Mouse (Mus musculus) heart, adult 2 months (tissue): Measurements from ENCODE around the gene Fmo6. TPM values are rescaled to one million over a fixed set of nuclear protein-coding genes. Genes with fewer than 3 reads are reported as not detected.

Source experiments
- DNase-seq, 2 experiments: peaks; one replicate each; pipeline ENCODE4 v3.0.0; 2021
- H3K27ac ChIP-seq: fragments of 200-600 bp; 2 replicates; pipeline ENCODE4 v1.8.1; 2022
- H3K27me3 ChIP-seq: fragments of 200-500 bp; 2 replicates; pipeline ENCODE4 v1.6.1; 2012; ENCODE audit warnings: mild to moderate bottlenecking, low read length, inconsistent platforms, mixed read lengths; ENCODE audit not compliant: control insufficient read depth, insufficient read depth
- H3K36me3 ChIP-seq: fragments of 200-500 bp; 2 replicates; pipeline ENCODE4 v1.6.1; 2012; ENCODE audit warnings: low read length, inconsistent platforms; ENCODE audit not compliant: control insufficient read depth, insufficient read depth
- H3K4me1 ChIP-seq: fragments of 200-500 bp; 2 replicates; pipeline ENCODE4 v1.6.1; 2011; ENCODE audit warnings: low read length; ENCODE audit not compliant: control insufficient read depth, insufficient read depth
- H3K4me3 ChIP-seq: fragments of 200-600 bp; 2 replicates; pipeline ENCODE4 v1.8.1; 2022
- H3K79me2 ChIP-seq: fragments of 200-500 bp; replicated peaks from 2 replicates; pipeline ENCODE4 v1.6.1; 2012; ENCODE audit warnings: mild to moderate bottlenecking, inconsistent platforms, low read length, moderate library complexity, mixed read lengths; ENCODE audit not compliant: control insufficient read depth, insufficient read depth
- H3K9ac ChIP-seq: fragments of 200-500 bp; 2 replicates; pipeline ENCODE4 v1.6.1; 2012; ENCODE audit warnings: low read depth, mild to moderate bottlenecking, control low read depth, inconsistent platforms, low read length, mixed read lengths
- CTCF ChIP-seq: fragments of 200-600 bp; IDR thresholded peaks from 2 replicates; pipeline ENCODE4 v1.8.1; 2022; ENCODE audit warnings: antibody characterized with exemption, mild to moderate bottlenecking, moderate library complexity
- EP300 ChIP-seq: fragments of 200-500 bp; IDR thresholded peaks from 2 replicates; pipeline ENCODE4 v1.6.1; 2011; ENCODE audit warnings: low read depth, low read length, control low read depth; ENCODE audit not compliant: insufficient read depth
- POLR2A ChIP-seq: fragments of 200-500 bp; IDR thresholded peaks from 2 replicates; pipeline ENCODE4 v1.6.1; 2011; ENCODE audit warnings: mild to moderate bottlenecking, low read depth, low read length, control low read depth; ENCODE audit not compliant: insufficient read depth
- WGBS: fragments of 180-500 bp; shearing (Covaris S2); methylation state at CpG from one replicate; pipeline ENCODE4 v1.1.7; 2018; 5-methylcytosine and 5-hydroxymethylcytosine counted together
- intact Hi-C: fragments of 180-260 bp; cut with DNase I; formaldehyde crosslinking; loops from one replicate; pipeline ENCODE4 v1.15.1; 2025
- polyA plus RNA-seq: library from polyadenylated mRNA; depleted of rRNA; stranded (reverse); fragments of >200 nt; gene quantifications from 2 replicates; pipeline ENCODE4 v1.2.3, GENCODE M21; 2012
- total RNA-seq, 2 experiments: library from RNA; stranded (reverse); gene quantifications; 2 replicates each; pipeline ENCODE4 v1.2.3; 2021

The Fmo6 gene
- total and polyA plus RNA-seq, 3 experiments, result 0.53 TPM; not detected in 2

- no peaks in the 10 kb centered on the region for H3K79me2 ChIP-seq
- no peak overlapping the region for H3K9ac ChIP-seq
- H3K27me3 ChIP-seq, result no peaks in the 10 kb centered on the region
- H3K4me1 ChIP-seq, result peaks cover 7% of the 10 kb centered on the region
- TF ChIP-seq POLR2A, result no peak
- TF ChIP-seq EP300, result no peak
- no peak for TF ChIP-seq CTCF
- intact Hi-C loops, result loop anchor here (2.0 to 5.0 kb wide), 2 partner anchors 21 to 70 kb away; partner anchors contain the start of gene Fmo1
- H3K36me3 ChIP-seq, result peaks cover 18% of the 10 kb centered on the region
- DNase-seq, result no peak
- H3K4me3 ChIP-seq, result no peak overlapping the region
- H3K27ac ChIP-seq, result peak overlapping the region; percentile 80
- WGBS, result 57% methylated on average over 7 of the region's 7 CpGs
Observed at GRCm38 (mm10) chr1:162887644-162888043, 49.7 kb downstream of the Fmo6 start.

DNA sequence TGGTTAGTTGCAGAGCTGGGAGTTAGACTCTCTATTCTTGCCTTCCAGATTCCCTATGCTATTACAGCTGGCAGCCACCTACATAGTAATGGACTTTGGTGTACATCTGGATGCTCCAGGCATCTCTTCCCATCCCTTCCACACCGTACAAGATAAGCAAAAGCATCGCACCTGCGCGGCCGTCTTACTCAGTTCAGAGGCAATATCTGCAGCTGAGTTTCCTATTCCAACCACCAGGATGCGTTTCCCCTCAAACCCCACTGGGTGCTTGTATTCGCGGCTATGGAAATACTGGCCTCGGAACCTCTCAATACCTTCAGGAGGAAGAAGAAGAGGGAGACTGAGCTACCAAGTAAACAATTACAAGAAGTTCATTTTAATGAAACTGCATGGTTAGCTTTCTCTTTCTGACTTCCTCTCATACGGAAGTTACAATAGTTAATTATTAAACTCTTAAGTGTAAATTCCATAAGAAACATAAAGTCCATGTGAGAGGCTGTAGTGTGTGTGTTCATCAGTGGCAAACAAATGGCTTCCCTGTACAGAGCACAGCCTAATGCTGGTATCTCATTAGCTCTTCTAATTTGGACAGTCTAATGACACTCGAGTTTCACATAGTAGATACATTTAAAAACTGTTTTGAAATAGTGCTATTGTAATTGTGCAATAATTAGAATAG lies 51.0 kb downstream of the Fmo6 start:
- no peak for DNase-seq
- no peak overlapping the region for H3K27ac ChIP-seq
- TF ChIP-seq EP300 (no peak), CTCF (no peak), POLR2A (no peak)
- WGBS, result 78% methylated on average over 11 of the region's 11 CpGs
- H3K9ac ChIP-seq, result no peak overlapping the region
- intact Hi-C loops, result loop anchor here (2.0 to 5.0 kb wide), 2 partner anchors 19 to 69 kb away; partner anchors contain the start of gene Fmo1
- peaks cover 3% of the 10 kb centered on the region; the same call in 1 of the 2 replicates for H3K4me1 ChIP-seq
- H3K36me3 ChIP-seq, result peaks cover 19% of the 10 kb centered on the region
- H3K79me2 ChIP-seq, result no peaks in the 10 kb centered on the region
- H3K27me3 ChIP-seq, result no peaks in the 10 kb centered on the region
- no peak overlapping the region for H3K4me3 ChIP-seq

- peak; percentile 22; the same call in 1 of the 2 replicates for TF ChIP-seq POLR2A
- no peak for TF ChIP-seq EP300
- TF ChIP-seq CTCF, result no peak
- peaks cover 5% of the 10 kb centered on the region for H3K4me1 ChIP-seq
- intact Hi-C loops, result no loop called here
Observed at GRCm38 (mm10) chr1:162882681-162883080, 54.6 kb downstream of the Fmo6 start.

GRCm38 (mm10) chr1:162879595-162880369 lies 57.5 kb downstream of the Fmo6 start:
- peak; percentile 66 for TF ChIP-seq EP300
- peak; percentile 68 for TF ChIP-seq CTCF
- 0 out of 2 replicates have a peak, but pooled peaks have one; percentile 35 for TF ChIP-seq POLR2A
- DNase-seq, result peak; percentile 53 to 76
- Histone ChIP-seq H3K27me3 (no peaks in the 10 kb centered on the region), H3K4me1 (peaks cover 3% of the 10 kb centered on the region), H3K9ac (no peak overlapping the region), H3K79me2 (no peaks in the 10 kb centered on the region), H3K36me3 (peaks cover 5% of the 10 kb centered on the region), H3K27ac (peak overlapping the region; percentile 69), H3K4me3 (no peak overlapping the region)
- intact Hi-C loops, result no loop called here
- WGBS, result 38% methylated on average over 11 of the region's 11 CpGs

More at GRCm38 (mm10) chr1:162882681-162883080, 54.6 kb downstream of the Fmo6 start:
- Histone ChIP-seq H3K79me2 (no peaks in the 10 kb centered on the region), H3K27me3 (no peaks in the 10 kb centered on the region), H3K27ac (peak overlapping the region; percentile 9), H3K9ac (no peak overlapping the region), H3K4me3 (no peak overlapping the region), H3K36me3 (peaks cover 12% of the 10 kb centered on the region)
- DNase-seq, result peak in 1 of 2 experiments; percentile 28
- 63% methylated on average over 4 of the region's 4 CpGs for WGBS

- Histone ChIP-seq H3K79me2 (no peaks in the 10 kb centered on the region), H3K4me3 (no peak overlapping the region), H3K36me3 (no peaks in the 10 kb centered on the region), H3K27ac (no peak overlapping the region), H3K4me1 (peaks cover 9% of the 10 kb centered on the region), H3K27me3 (no peaks in the 10 kb centered on the region), H3K9ac (no peak overlapping the region)
- DNase-seq, result no peak
- 47% methylated on average over 3 of the region's 3 CpGs for WGBS
- intact Hi-C loops, result no loop called here
- no peak for TF ChIP-seq CTCF
- no peak for TF ChIP-seq EP300
- no peak for TF ChIP-seq POLR2A
Observed at GRCm38 (mm10) chr1:162875091-162875490, 62.2 kb downstream of the Fmo6 start.
